In genomic region chr13:65259239-65259638, GRCm38 (mm10) we compare ENCODE assay signal across 10 mouse cellular contexts. TPM values are rescaled to one million over a fixed set of nuclear protein-coding genes. Genes with fewer than 3 reads are reported as not detected.
DNase-seq lines count a peak whose midpoint lies in the region; ATAC-seq and TF ChIP-seq lines count a peak whose summit lies in the region.
"Had no signal": no experiment of that assay in that cellular context is flagged by ENCODE, and none has a peak within 500 bp of the region (broad histone marks: within the 10 kb centered on the region; RNA-seq: fewer than 3 reads in every experiment).

Gene Gm10775 (plus strand): TSS chr13:65259539.

- WGBS in heart, embryonic 10.5 days, result 39% methylated on average over 29 of the region's 29 CpGs
- WGBS in forebrain, embryonic 15.5 days, result 44% methylated on average over 29 of the region's 29 CpGs
- 41% methylated on average over 28 of the region's 29 CpGs for WGBS in liver, postnatal 0 days (ENCODE audit: insufficient replicate concordance)

- no peak for DNase-seq in heart, embryonic 10.5 days (ENCODE audit: low spot score)
- DNase-seq in heart, adult 8-10 months (ENCODE audit: low spot score), result no peak
- no peak for DNase-seq in liver, postnatal 0 days
- no peak for DNase-seq in adipocyte (ENCODE audit: low spot score)
- DNase-seq in ovary, postnatal 14 days (ENCODE audit: low spot score), result no peak
- no peak for DNase-seq in gastrocnemius, adult 8-10 months (ENCODE audit: low spot score in 2 of 2)
- DNase-seq: spleen, adult 18-20 months had no signal

- H3K9me3 ChIP-seq in heart, embryonic 10.5 days, result peaks cover 49% of the 10 kb centered on the region
- H3K9me3 ChIP-seq in E14TG2a.4 (ENCODE audit: low read length), result peaks cover 24% of the 10 kb centered on the region
- H3K9me3 ChIP-seq in forebrain, embryonic 15.5 days, result peaks cover 56% of the 10 kb centered on the region
- H3K9me3 ChIP-seq in liver, postnatal 0 days (ENCODE audit: low read length), result peaks cover 33% of the 10 kb centered on the region

- TF ChIP-seq EP300 in liver, postnatal 0 days (IDR thresholded peaks at IDR 0.05; ENCODE audit: low read depth), result no peak

- H3K4me2 ChIP-seq in forebrain, embryonic 15.5 days (replicated peaks), result peak within 1 kb of the TSS; percentile 32
- peak within 1 kb of the TSS; percentile 32 for H3K4me2 ChIP-seq in liver, postnatal 0 days (ENCODE audit: low read depth, low read length)

- H3K4me3 ChIP-seq in heart, embryonic 10.5 days, result peak within 1 kb of the TSS; percentile 49
- peak within 1 kb of the TSS; percentile 80 for H3K4me3 ChIP-seq in E14TG2a.4 (replicated peaks; ENCODE audit: low read length)
- peak within 1 kb of the TSS; percentile 25 for H3K4me3 ChIP-seq in forebrain, embryonic 15.5 days
- H3K4me3 ChIP-seq in liver, postnatal 0 days (ENCODE audit: low read depth, low read length), result no peak within 1 kb of the TSS

- no peak within 1 kb of the TSS for H3K27ac ChIP-seq in heart, embryonic 10.5 days
- no peak within 1 kb of the TSS for H3K27ac ChIP-seq in forebrain, embryonic 15.5 days (replicated peaks)
- H3K27ac ChIP-seq in liver, postnatal 0 days (ENCODE audit: low read depth), result no peak within 1 kb of the TSS

- peaks cover 3% of the 10 kb centered on the region for H3K4me1 ChIP-seq in heart, embryonic 10.5 days
- peaks cover 24% of the 10 kb centered on the region for H3K4me1 ChIP-seq in E14TG2a.4 (replicated peaks; ENCODE audit: low read depth, low read length)
- H3K4me1 ChIP-seq in forebrain, embryonic 15.5 days, result no peaks in the 10 kb centered on the region
- H3K4me1 ChIP-seq in liver, postnatal 0 days (ENCODE audit: insufficient read depth), result no peaks in the 10 kb centered on the region

- H3K36me3 ChIP-seq in heart, embryonic 10.5 days, result peaks cover 46% of the 10 kb centered on the region
- H3K36me3 ChIP-seq in E14TG2a.4 (ENCODE audit: insufficient read depth, low read length), result peaks cover 11% of the 10 kb centered on the region
- peaks cover 49% of the 10 kb centered on the region for H3K36me3 ChIP-seq in forebrain, embryonic 15.5 days
- H3K36me3 ChIP-seq in liver, postnatal 0 days (replicated peaks; ENCODE audit: insufficient read depth, low read length), result no peaks in the 10 kb centered on the region

- no peak within 1 kb of the TSS for H3K9ac ChIP-seq in forebrain, embryonic 15.5 days (replicated peaks)
- no peak within 1 kb of the TSS for H3K9ac ChIP-seq in liver, postnatal 0 days (replicated peaks)

- no peak for TF ChIP-seq CTCF in E14TG2a.4 (conservative IDR thresholded peaks at IDR 0.05; ENCODE audit: low read length)
- no peak for TF ChIP-seq CTCF in liver, postnatal 0 days (IDR thresholded peaks at IDR 0.05; ENCODE audit: low read depth)

- no peak for ATAC-seq in forebrain, embryonic 15.5 days (replicated peaks)
- no peak for ATAC-seq in liver, postnatal 0 days

- H3K27me3 ChIP-seq in heart, embryonic 10.5 days (ENCODE audit: insufficient read depth, poor library complexity, severe bottlenecking), result peaks cover 20% of the 10 kb centered on the region
- H3K27me3 ChIP-seq in E14TG2a.4 (ENCODE audit: insufficient read depth, low read length), result peaks cover 25% of the 10 kb centered on the region
- H3K27me3 ChIP-seq in forebrain, embryonic 15.5 days, result no peaks in the 10 kb centered on the region
- no peaks in the 10 kb centered on the region for H3K27me3 ChIP-seq in liver, postnatal 0 days (ENCODE audit: insufficient read depth, low read length)

RNA-seq across cellular contexts. Expression of gene Gm10775, which starts in this region (rescaled TPM):
- not detected in 2 replicates for polyA plus RNA-seq in heart, embryonic 10.5 days (2016; fragmentation: Nextera tagmentation; extraction: Ambion mirVana)
- not detected for total RNA-seq in heart, adult 8-10 months (2022)
- polyA plus RNA-seq in forebrain, embryonic 15.5 days (2015; fragmentation: Nextera tagmentation; extraction: Ambion mirVana), result not detected in 2 replicates
- not detected in 2 replicates for polyA plus RNA-seq in liver, postnatal 0 days (2015; fragmentation: Nextera tagmentation; extraction: Ambion mirVana)
- not detected for total RNA-seq in gastrocnemius, adult 8-10 months (2022)
- total RNA-seq: liver, adult 2 months had no signal
- polyA plus RNA-seq: liver, adult 2 months had no signal
